Mouse (Mus musculus) embryo, embryonic 9.5 days (tissue): ENCODE measurements around the gene Snx18.

ENCODE experiments used
- DNase-seq: peaks from one replicate; pipeline ENCODE4 v3.0.0-alpha.2; 2017; ENCODE audit errors: extremely low spot score

The Snx18 gene

DNA sequence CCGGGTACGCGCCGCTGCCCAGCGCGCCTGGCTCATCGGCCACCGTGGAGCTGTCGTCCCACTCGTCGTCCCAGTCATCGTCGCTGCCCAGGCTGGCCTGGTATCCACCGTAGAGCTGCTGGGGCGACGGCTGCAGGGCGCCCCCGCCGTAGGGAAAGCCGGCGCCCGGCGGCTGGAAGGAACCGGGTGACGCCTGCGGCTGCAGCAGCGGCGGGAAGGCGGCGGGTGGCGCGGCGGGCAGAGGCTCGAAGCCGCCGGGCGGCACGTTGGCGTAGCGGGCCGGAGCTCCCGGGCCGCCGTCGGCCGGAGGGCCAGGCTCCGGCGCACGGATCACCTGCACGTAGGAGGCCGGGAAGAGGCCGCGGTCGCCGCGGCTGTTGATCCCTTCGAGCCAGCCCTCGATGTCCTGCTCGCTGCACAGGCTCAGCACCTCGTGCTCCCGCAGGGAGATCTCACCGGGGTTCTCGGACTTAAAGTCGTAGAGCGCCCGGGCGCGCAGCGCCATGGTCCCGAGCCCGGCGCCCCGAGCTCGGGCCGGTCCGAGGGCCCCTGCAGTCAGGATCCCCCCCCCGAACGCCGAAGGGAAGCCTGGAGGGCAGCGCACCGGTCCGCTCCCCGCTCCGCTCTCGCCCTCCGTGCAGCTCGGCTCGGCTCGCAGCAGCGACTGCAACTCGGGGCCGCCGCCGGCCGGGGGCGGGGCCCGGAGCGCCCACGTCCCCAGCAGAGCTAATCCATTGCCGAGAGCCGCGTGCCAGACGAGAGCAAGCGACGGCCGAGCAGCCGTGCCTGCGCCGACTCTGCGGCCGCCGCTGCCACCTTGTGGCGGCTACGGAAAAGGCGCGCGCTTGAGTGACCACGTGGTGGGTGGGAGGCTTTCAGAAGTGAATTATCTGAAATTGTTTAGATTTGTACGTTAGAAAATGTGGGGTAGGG is at the start of gene Snx18:
TSS of gene Snx18 (minus strand) at position 674 of the 933 bp plus-strand sequence.
- DNase-seq: peak; percentile 91

DNA sequence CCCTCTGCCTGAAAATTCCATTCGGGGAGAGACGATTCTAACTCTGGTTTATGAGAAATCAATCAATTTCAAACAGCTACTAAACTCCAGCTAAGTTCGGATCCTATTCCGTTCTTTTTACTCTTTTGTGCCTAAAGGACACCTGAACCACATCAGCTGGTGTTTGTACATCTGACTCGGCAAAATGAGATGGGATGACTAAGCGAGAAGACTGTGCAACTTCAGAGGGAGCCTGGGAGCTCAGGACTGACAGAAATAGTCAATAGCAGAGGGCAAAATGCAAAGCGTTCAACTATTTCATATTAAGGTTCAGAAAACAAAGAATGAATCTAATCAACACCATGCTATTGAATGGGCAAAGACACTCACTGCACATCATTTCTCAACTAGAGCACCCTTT is 45.5 kb upstream of the Snx18 start:
- DNase-seq: no peak

DNA sequence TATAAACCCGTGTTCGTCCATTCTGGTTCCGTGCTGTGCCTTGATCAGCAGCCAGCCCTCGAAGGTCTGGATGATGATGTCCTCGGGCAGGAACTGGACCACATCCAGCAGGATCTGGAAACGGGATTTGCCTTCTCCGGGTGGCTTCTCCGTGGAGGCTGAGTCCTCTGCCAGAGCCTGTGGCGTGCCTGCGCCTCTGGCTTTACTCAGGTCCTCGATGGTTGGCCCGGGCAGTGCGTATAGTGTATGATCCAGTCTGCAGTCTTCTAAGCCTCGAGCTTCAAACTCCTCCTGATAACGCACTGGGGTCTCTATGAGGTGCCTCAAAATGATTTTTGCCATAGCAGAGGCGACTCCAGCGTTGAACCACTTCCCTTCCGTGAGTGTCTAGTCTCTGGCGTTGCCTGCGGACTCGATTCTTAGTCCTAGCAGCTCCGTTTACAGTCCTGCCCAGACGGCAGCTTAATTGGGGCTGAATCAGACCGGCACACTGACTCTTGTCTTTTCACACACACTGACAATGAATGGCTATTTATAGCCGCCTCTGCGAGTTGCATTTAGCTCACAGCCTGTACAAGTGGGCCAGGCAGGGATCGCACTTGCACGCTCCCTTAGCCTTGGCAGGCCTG is 44.9 kb upstream of the Snx18 start, which contains the start of gene Hspb3:
TSS of gene Hspb3 (minus strand) at position 526 of the 629 bp plus-strand sequence.
- DNase-seq: peak; percentile 19

DNA sequence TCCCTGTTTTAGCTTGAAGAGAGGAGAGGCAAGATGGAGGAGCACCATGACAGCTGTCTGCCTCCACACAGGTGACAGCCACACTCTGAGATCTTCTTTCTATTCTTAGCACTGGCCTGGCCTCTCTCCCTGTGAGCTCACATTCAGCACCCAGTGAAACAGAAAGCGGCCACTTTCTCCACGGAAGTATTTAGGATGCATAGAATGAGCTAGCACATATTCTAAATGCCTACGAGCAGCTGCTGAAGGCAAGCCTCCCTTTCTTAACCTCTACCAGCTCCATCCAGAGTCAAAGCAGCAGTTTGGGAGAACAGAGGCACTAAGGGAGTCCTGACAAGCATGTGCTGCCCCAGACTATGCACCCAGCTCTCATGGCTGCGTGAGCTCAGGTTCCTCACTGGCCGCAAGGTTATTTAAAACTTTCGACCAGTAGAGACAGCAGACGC is 43.5 kb upstream of the Snx18 start:
- no peak for DNase-seq

DNA sequence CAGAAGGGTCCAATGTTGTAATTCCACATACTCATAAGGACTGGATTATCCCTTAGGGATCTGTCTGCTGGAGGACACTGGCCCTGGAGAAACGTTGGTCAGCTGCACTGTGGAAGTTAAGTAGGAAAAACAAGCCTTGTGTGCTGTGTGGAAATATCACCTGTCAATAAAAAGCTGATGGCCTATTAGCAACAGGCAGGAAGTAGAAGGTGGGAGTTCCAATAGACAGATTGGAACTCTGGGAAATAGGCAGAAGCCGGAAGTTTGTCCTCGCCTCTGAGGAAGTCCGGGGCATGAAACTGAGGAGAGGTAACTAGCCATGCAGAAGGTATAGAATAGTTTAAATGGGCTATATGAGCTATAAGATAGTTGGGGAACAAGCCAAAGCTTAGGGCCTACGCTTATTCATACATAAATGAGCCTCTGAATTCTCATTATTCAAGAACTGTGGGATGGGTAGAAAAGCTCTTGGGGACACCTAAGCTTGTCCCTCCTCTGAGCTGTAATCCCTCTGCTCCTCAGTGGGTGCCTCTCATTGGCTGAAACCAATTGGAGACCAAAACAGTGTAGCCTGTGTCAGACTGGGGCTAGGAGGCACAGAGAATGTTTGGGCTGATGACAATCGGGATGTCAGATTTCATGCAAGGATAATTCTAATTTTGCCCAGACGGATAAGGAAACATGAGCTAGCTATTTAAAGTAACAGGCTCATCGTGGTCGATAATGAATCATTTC is 42.4 kb upstream of the Snx18 start:
- DNase-seq: no peak

DNA sequence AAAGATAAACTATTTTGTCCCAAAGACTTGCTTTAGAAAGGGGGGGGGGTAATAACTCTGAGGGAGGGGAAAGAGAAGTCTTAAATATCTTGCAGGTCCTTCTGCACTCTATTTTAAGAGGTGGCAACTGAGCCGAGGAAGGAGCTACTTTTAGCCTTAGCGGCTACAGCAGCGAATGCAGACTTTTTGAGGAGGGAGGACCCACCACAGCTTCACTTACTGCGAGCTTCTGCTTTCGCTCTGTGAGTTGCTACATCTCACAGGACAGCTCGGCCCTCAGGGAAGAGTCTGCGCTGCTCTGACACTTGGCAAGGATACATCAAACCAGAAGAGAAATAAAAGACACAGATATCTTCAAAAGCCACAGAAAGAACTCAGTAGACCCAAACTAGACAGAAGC is 38.8 kb upstream of the Snx18 start:
- no peak for DNase-seq

DNA sequence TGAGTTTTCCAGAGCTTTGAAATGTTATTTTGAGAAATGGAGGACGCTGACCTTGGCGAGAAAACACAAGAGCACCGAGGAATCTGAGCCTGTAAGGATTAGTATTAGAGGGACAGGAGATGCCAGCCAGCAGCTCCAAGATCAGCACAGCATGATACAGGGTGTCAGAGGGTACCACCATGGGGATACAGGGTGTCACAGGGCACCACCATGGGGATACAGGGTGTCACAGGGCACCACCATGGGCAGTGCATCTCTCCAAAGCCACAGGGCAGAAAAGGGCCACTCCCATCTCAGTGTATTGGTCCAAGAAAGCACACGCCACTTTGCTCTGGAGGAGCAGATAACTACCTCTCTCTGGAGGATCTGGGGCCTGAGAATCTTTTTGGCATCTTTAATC is 38.3 kb upstream of the Snx18 start:
- DNase-seq: no peak

DNA sequence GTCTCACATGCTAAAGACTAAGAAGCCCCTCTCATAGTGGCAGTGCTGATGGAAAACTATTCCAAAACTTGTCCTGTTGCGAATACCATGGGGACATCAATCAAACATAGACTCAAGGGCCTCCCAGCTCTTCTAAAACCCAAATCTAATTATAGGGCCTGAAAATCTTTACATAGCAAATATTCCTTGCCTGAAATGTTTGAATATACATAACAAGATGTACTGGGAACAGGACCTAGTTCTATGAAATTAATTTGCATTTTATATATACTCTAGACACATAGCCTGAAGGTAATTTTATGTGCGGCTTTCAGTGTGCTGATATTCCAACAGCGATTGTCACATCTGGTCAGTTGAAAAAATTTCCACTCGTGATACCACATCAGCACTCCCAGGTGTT is 37.1 kb upstream of the Snx18 start:
- DNase-seq: no peak

DNA sequence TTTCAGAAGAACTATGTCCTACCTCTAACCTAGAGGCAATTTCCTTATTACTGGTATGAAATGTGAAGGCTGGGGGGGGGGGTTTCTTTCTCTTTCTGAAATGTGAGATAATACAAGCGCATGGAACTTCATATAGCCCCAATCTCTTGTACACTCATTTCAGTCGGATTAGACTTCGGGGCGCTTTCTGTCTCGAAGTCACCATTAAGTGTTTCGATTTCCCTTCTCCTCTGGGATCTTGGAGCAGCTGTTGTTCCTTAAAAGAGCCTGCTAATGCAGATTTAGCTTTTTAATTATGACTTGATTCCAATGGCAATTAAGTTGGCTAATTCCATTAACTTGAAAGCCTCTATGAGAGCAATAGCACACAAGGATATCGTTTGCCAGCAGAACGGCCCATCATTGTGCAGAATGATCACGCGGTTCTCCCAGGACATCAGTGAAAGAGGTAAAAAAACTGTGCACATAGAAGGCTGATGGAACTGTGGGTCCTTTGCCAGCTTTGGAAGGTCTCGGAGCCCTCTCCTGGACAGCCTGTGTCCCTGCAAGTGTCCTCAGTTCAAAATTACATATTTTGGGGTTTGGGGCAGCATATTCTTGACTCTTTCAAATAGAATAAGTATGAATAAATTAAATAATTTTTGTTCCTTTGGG is 22.7 kb upstream of the Snx18 start:
- DNase-seq: no peak

DNA sequence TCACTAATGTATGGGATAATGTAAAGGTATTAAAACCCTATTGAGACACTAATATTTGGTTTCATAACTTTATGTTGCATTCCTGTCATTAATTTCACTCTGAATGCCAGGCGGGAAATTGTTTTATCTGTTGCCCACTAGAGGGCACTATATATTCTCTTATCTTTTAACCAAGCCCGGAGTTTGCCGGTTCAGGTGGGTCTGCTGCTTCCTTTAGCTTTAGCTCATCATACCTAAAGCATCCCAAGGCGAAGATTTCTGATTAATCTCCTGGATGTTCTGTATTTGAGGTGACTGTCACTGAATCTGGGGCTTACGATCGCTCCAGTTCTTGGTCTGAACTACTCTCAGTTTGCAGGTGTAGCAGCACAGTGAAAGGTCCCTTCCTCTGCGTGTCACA is 20.6 kb upstream of the Snx18 start:
- DNase-seq: peak; percentile 31

DNA sequence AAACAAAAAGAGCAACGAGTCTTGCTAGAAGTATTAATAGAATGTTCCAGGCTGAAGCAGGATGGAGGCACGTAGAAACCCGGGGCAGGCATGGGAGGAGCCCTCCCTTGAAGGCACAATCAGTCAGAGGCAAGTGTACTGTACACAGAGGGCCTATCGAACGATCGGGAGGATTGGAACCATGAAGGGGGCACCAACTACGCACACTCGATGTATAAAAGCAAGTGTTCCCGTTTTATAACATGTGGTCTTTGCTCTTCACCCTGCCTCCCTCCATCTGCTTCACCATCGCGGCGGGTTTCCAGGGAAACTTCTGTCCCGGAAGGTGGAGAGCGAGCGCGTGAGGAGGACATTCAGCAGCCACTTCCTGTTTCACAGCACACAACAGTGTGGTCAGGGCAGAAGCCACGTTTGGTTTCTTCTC is 17.4 kb upstream of the Snx18 start:
- DNase-seq: no peak

DNA sequence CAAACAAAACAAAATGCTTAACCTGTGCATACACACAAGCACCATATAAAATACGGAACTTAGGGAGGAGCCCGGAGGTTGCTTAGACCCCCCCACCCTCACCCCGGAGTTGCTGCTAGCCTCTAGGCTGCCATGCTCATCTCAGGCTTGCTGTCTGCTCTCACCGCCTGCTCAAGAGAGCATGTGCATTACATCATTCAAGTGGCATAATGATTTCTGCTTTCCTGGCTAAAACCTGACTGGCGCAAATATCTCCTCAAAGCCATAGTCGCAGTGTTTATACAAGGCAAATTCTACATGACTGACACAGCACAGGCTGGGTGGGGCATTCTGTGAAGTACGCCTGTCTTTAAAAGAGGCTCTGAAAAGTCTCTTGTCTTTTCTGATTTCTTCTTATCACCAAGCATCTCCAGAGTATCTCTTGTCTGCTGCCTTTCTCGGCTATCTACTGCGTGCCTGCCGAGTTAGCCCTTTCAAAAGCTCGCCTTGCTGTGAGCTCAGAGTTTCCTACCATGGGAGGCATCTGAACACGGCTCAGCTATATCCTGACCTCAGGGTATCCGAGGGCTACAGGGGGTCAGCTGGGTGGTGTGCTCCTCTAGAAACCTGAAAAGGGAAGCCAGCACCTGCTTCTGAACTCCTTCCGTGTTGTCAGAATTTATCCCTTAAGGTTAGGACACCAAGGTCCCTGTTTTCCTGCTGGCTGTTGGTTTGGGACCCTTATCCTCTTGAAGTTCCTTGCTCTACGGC is 16.5 kb upstream of the Snx18 start:
- DNase-seq: no peak

DNA sequence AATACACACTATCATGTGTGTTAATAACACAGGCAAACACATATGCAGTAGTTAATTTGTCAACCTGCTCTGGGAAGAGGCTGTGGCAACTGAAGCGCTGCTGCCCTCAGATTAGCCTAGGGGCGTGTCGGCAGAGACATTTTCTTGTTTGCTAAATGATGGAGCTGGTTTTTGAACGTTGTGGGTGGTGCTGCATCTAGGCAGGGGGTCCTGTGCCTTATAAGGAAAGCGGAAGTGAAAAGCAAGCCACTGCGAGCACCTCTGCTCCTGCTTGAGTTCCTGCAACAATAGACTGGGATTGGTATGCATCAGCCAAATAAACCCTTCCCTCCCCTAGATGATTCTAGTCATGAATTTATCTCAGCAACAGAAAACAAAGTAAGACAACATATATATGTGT is 14.1 kb upstream of the Snx18 start:
- no peak for DNase-seq

DNA sequence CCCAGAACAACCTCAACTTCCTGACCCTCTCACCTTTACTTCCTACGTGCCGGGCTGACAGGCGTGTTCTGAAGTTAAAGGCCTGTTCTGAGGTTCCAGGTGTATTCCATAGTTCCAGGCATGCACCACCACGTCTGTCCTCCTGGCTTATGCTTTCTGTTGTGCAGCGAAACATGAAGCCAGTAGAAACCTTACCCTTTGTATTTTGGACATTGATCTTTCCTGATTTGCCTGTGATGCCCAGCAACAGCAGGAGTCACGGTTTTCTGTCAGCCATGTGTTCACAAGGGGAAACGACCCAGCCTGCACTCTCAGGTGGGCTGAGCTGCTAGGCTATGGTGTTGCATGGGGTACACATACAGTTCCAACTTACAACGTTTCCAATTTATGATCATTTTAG is 9.2 kb upstream of the Snx18 start:
- no peak for DNase-seq

DNA sequence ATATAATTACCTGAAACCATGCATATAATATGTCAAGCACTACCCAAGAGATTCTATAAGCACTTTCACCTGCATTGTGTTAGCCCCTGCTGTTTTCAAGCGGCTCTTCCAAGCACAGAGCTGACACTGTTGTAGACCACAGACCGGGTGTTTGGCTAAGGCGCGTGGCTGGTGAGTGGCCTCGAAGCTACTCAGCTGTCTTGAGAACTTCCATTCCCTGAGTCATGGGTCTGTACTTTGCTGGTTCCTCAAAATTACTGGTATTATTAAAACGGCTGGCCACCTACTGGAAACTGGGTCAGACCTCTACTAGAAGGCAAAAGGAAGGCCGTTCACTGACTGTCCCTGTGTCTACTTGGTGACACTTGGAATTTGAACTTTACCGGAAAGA is 4.5 kb upstream of the Snx18 start:
- DNase-seq: no peak

DNA sequence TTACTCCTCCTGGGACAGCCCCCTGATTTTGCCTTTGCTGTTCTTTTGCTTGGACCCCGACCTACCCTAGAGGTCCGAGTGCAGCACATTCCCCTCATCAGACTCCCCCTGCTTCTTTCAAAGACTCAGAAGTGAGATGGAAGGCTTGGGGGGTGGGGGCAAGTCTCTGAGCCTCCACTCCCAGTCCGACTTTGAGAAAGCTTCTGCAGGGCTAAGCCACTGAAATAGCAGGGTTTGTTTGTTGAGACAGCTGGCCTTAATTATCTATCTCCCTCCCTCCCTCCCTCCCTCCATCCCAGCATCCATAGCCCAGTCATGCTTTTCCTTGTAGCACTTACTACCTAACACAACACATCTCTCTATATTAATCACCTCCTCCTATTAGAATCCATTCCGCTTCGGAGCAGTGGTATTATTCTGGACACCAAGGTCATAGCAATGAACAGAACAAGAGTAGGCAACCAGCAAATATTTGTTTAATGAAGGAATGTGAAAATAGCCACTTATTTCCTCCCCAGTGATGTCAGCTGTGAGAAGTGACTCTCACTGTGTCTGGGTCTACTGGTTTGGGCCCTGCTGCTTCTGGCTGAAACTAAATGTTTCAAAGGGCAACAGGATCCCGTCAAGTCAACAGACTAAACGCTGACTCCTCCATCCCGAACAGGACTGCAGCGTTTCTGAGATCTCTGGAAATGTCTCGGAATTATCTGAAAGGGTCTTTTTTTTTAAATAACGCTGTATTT is 3.9 kb upstream of the Snx18 start:
- peak; percentile 63 for DNase-seq

DNA sequence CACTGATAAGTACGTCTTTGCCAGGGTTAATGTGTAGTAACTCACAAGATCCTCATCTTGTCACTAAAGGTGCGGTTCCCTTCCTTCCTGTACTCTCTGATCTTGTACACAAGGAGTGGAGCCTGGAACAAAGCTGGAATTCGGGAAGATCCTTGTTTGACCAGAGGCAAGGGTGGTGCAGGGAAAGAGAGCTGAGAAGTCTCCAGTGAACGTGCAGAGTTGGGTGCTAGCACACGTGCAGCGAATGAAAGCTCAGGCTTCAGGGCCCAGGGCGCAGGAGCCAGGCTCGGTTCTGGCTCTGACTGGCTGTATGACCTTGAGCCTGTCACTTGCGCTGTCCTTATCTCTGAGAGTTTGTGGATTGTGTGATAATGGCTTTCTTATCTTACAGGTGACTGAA is 639 bp upstream of the Snx18 start:
- DNase-seq: no peak

DNA sequence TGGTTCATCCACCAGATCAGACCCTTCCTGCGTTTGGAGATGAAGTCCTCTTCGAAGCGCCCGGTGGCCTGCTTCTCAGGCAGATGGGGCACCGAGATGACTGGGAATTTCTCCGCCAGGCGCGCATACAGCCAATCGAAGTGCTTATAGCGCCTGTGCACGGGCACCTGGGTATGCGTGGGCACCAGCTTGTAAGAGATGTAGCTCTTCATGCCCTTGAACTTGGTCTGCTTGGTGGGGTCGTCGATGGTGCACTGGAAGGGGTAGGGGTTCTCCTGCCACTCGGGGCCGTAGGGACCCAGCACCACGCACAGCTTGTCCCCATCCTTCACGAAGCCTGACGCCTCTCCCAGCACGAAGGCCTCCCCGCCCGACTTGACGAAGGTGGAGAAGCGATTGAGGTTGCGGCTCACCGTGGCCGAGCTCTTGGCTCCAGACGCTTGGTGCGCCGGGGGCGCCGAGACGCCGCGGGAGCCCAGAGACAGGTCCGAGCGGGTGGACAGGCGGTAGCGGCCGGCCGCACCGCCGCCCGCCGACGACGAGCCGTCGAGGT is 950 bp downstream of the Snx18 start:
- peak; percentile 60 for DNase-seq

DNA sequence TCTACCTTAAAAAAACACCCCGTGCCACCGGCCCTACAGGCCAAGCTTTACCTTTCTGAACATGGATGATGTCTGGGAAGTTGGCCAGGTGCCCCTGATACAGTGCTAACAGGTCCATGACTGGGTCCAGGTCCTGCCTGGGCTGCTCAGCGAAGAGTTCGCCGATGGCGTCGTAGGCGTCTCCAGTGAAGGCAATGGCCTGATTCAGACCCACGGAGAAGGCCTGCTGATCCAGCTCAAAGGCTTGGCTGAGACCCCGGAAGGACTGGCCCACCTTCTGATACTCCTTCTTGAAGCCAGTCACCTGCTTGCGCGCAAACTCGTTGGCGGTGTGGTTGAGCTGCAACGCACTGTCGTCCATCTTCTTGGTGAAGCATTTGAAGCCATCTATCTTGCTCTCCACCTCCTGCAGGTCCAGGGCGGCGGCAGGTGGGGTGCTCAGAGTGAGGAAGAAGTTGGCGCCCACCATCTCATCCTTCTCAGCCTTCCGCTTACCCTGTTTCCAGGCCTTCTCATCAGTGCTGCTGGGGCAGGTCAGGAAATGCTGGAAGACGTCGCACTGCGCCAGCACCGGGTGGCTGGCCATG is 1.5 kb downstream of the Snx18 start:
- DNase-seq: no peak
